Mouse (Mus musculus): Measurements from ENCODE around the gene Armc8.
"Not testable (repeated sequence)": the region's sequence is repeated elsewhere in the genome, so short reads cannot be mapped to it uniquely, and the experiment has no call there.

Armc8 gene

GRCm38 (mm10) chr9:99568347-99569070 is at the start of gene Armc8:
Gene Armc8 (minus strand): TSS chr9:99568899.
- DNase-seq (ENCODE audit: low read depth, low spot score): peak; percentile 94

DNA sequence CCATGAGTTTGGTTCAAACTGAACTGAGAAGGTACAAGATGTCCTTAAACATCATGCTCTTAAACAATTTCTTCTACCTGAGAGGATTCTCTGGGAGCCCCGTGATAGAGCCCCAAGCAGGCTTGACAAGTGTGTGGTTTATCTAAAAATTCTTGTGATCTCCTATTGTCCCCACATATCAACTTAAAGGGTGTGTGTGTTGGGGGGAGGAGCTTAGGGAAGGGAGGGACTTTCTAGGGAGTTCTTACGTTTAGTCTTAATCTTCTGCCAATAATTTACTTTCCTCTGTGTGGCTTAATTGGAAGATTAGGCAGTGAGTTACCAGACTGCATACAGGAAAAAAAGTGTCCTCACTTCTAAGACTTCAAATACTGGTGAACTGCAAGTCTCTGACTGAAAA is 43.5 kb upstream of the Armc8 start, which contains the start of gene A4gnt:
Gene A4gnt (plus strand): TSS at position 301 of the 400 bp plus-strand sequence.
- DNase-seq (ENCODE audit: low read depth, low spot score): no peak

GRCm38 (mm10) chr9:99603566-99603965 is 34.9 kb upstream of the Armc8 start:
- DNase-seq (ENCODE audit: low read depth, low spot score): no peak

DNA sequence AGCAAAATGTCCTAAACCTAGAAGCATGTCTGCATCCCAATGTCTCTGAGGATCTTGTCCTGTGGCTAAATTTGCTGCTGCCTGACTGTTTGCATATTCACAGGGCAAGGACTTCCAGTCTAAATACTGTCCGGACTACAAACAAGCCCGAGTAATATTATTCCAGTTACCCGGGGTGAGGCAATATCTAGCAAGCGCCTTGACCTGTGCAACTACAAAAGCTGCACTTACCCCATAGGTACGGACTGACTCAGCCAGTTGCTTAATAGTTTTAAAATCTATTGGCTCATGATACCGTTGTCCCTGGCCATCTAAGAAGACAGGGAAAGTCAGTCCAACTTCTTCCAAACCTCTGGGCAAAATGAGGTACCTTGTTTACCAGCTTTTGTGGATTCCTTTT is 30.4 kb upstream of the Armc8 start:
- not testable (repeated sequence) for DNase-seq (ENCODE audit: low read depth, low spot score)

GRCm38 (mm10) chr9:99591144-99591543 is 22.4 kb upstream of the Armc8 start:
- peak; percentile 35 for DNase-seq (ENCODE audit: low read depth, low spot score)

- DNase-seq (ENCODE audit: low read depth, low spot score): peak; percentile 79
These were observed 19.0 kb upstream of the Armc8 start for GRCm38 (mm10) chr9:99587505-99588202.

- peak; percentile 77 for DNase-seq (ENCODE audit: low read depth, low spot score)
These were observed 12.0 kb upstream of the Armc8 start for GRCm38 (mm10) chr9:99580655-99581054.

DNA sequence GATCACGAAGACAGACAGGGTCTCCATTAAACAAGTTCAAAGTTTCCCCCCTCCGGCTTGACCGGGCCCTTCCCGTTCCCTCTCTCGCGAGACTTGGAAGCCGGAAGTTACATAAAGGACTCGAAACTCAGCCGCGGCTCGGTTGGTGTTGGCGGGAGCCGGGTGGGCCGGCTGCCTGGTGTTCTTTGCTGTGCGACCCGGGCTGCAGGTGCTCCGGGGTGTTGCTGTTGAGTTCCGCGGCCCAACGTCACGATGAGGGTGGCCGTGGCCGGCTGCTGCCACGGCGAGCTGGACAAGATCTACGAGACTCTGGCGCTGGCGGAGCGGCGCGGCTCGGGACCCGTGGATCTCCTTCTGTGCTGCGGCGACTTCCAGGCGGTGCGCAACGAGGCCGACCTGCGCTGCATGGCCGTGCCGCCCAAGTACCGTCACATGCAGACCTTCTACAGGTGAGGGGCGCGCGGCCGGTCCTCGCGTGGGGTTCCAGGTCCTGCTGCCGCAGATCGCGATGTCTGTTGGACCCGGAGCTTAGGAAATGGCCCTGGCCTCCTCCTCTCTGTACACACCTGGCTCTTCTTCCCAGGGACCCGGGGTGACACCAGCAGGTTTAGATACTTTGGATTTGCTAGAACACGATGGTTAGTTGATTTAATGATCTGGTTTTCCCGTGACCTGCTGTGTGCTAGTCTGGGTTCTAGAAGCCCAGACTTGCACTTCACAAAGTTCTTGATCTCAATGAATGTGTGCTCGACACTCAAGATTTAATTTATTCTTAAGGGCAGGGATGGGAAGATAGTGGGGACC is 7.2 kb upstream of the Armc8 start, which contains the start of gene Dbr1:
Gene Dbr1 (plus strand): TSS at position 123 of the 804 bp plus-strand sequence.
- DNase-seq (ENCODE audit: low read depth, low spot score): peak; percentile 97

DNA sequence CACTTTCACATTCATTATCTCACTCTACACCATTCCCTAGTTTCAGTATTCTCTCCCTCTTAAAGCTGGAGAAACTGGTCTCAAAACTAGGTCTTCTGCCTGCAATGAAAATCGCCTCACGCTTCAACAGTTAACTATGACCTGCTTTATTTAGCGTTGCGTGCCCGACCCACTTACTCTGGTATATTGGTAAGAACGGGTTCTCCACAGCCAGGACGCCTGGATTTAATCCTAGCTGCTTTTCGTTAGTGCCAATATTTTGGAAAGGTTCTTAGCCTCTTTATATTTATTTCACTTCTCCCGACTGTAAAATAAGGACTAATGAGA is 335 bp upstream of the Armc8 start:
- DNase-seq (ENCODE audit: low read depth, low spot score): no peak

- no peak for DNase-seq (ENCODE audit: low read depth, low spot score)
These were observed 714 bp downstream of the Armc8 start for GRCm38 (mm10) chr9:99568023-99568346.

DNA sequence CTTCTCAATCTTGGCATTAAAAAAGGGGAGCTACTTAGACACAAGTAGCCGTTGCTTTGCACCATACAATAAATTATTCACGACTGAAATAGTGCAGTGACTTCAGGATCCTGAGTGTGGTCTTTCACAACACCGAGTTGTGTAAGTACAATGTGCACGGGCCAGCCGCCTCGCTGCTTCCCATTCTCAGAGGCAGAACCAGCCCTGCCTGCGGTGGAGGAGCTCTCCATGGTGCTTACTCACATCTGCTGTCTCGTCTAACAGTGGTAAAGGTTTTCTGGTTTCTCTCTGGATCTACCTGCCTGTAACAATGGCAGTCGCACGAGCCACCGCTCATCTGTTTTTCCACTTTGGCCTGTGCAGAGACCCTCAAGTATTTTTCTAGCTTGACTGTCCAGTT is 5.0 kb downstream of the Armc8 start:
- peak; percentile 81 for DNase-seq (ENCODE audit: low read depth, low spot score)

DNA sequence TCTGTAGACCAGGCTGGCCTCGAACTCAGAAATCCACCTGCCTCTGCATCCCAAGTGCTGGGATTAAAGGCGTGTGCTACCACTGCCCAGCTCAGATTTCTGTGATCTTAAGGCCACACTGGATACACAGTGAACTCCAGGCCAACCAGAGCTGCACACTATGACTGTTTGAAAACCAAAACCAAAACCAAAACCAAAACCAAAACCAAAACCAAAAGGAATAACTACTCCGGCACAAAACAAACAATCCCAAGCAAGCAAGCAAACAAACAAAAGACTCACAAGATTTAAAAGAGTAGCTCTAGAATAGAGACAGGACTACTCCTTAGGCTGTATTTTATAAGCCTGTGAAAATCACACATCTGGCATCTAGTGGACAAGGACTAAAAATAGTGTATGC is 8.3 kb downstream of the Armc8 start:
- DNase-seq (ENCODE audit: low read depth, low spot score): no peak

GRCm38 (mm10) chr9:99559557-99559904 is 9.2 kb downstream of the Armc8 start:
- DNase-seq (ENCODE audit: low read depth, low spot score): no peak

DNA sequence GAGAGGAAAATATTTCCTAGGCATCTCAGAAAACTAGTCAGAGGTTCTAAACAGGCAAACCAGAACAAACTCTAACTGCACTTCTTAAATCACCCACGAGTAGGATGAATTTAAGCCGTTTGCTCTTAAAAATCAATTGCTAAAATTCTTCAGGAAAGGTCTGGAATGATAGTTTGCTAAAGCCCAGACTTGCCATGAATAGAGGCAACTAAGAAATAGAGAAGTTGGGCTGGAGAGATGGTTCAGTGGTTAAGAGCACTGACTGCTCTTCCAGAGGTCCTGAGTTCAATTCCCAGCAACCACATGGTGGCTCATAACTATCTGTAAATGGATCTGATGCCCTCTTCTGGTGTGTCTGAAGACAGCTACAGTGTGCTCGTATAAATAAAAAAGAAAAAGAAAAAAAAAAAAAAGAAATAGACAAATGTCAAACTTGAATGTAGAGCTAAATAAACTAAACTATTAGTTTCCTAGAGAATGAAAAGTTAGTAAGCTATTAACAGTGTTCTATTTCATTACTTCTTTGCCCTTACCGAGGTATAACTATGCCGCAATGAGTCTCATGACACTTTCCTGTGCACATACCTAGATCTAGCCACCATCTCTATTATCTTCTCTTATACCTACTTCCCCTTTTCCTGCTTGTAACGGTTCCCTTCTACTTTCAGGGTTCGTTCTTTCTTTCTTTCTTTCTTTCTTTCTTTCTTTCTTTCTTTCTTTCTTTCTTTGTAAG is 9.7 kb downstream of the Armc8 start:
- no peak for DNase-seq (ENCODE audit: low read depth, low spot score)

DNA sequence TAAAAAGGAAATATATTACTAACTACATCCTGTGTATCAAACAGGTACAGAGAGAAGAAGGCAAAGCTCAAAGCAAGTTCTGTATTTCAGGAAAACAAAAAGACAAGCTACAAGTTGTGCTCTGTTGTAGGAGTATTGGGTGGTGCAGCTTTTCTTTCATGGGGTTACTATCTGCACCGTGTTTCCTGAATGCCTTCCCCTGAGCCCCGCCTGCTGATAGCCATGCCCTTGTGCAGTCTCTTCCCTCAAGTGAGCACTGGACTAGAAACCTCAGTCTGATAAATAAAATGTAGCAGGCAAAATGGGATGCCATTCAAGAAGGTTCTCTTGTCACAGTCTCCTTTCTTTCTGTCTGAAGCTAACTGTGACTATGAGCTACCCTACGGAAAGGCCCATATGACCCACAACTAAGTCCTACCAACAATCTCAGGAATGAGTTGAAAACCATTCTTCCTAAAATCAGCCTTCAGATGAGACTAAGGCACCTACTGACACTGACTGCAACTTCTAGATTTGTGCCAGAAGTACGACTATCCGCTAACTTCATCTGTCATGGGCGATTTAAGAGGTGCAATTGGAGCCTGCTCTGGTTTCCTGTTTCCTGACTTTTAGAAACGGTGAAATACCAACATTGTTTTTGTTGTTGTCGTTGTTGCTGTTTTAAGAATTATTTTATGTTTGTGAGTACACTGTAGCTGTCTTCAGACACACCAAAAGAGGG is 11.0 kb downstream of the Armc8 start:
- DNase-seq (ENCODE audit: low read depth, low spot score): no peak

DNA sequence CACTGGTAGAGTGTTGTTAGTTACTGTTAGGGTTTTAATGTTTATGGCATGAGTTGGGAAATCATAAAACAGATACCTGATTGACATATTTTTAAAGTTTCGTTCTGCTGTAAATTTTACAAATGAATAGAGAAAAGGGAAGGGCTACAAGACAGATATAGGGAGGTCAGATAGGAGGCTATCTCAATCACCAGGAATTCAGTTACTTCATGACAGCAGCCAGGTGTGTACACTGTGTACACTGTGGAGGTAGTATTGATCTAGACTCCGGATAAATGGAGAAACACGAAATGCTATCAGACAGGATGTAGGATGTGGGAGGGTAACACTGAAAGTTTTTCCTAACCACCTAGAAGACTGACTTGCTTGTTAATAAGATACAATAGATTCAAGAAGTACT is 13.4 kb downstream of the Armc8 start:
- DNase-seq (ENCODE audit: low read depth, low spot score): no peak

GRCm38 (mm10) chr9:99554052-99554451 is 14.6 kb downstream of the Armc8 start:
- DNase-seq (ENCODE audit: low read depth, low spot score): no peak

DNA sequence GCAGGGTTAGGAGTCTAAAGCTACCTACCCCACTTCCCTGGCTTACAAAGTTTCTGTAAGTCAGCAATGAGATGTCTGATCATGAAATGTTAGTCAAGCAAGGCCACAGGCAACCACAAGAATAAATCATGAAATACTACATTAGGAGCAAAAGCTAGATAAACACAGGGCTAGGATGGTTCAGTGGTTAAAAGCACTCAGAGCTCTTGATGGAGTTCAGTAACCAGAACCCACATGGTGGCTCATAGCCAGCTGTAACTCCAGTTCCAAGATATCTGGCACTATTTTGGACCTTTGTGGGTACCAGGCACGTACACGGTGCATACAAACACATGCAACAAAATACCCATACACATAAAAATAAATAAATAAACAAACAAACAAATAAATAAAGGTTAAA is 15.7 kb downstream of the Armc8 start:
- DNase-seq (ENCODE audit: low read depth, low spot score): no peak

DNA sequence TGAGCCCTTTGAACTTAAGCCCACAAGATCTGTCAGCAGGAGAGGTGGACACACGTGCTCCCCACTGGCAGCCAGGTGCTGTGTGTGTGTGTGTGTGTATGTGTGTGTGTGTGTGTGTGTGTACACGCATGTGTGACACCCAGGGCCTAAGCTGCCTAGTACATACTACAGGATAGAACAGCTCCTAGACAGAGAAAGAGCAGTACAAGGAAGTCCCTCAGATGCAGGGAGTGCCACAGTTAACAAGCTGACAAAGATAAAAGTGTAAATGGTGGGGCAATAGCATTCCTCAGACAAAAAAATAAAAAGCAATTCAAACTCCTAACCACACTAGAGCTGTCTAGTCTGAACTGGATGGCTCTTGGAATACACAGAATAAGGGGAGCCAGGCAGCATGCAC is 16.6 kb downstream of the Armc8 start:
- peak; percentile 28 for DNase-seq (ENCODE audit: low read depth, low spot score)

DNA sequence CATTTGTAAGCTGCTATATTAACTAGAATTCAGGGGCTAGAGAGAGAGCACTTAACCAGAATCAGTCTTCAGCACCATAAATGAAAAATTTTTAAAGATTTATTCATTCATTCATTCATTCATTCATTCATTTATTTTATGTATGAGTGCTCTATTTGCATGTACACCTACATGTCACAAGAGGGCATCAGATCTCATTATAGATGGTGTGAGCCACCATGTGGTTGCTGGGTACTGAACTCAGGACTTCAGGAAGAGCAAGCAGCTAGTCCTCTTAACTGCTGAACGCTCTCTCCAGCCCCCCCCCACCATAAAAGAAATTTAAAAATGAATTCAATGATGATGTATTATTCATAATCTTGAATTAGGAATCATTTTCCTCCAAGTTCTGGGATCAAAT is 22.4 kb downstream of the Armc8 start:
- DNase-seq (ENCODE audit: low read depth, low spot score): no peak

GRCm38 (mm10) chr9:99531865-99532264 is 36.8 kb downstream of the Armc8 start:
- no peak for DNase-seq (ENCODE audit: low read depth, low spot score)
